Mouse (Mus musculus) midbrain, embryonic 12.5 days (tissue): ENCODE data around the gene Ncoa5. TPM values are rescaled to one million over a fixed set of nuclear protein-coding genes. Genes with fewer than 3 reads are reported as not detected.
A peak's percentile ranks its signal among the peaks of the same experiment; 100 is the strongest.

Source experiments
- ATAC-seq: fragments of 200-750 bp; cut with Nextera tagmentation; 2 replicates; pipeline ENCODE4 v1.8.0; 2017; ENCODE audit warnings: low read depth, moderate TSS enrichment, moderate library complexity; ENCODE audit not compliant: low FRiP score
- H3K27ac ChIP-seq: fragments of 300-500 bp; sonication (generic); replicated peaks from 2 replicates; pipeline ENCODE4 v1.5.1; 2016; ENCODE audit warnings: mild to moderate bottlenecking
- H3K27me3 ChIP-seq: fragments of 300-500 bp; sonication (generic); 2 replicates; pipeline ENCODE4 v1.6.1; 2016; ENCODE audit warnings: mild to moderate bottlenecking
- H3K36me3 ChIP-seq: fragments of 300-500 bp; sonication (generic); 2 replicates; pipeline ENCODE4 v1.6.1; 2016
- H3K4me1 ChIP-seq: fragments of 300-500 bp; sonication (generic); 2 replicates; pipeline ENCODE4 v1.6.1; 2016
- H3K4me2 ChIP-seq: fragments of 300-500 bp; sonication (generic); replicated peaks from 2 replicates; pipeline ENCODE4 v1.6.1; 2016; ENCODE audit warnings: mild to moderate bottlenecking, moderate library complexity
- H3K4me3 ChIP-seq: fragments of 300-500 bp; sonication (generic); 2 replicates; pipeline ENCODE4 v1.5.1; 2016; ENCODE audit warnings: mild to moderate bottlenecking
- H3K9ac ChIP-seq: fragments of 300-500 bp; sonication (generic); replicated peaks from 2 replicates; pipeline ENCODE4 v1.6.1; 2016; ENCODE audit warnings: mild to moderate bottlenecking, moderate library complexity
- H3K9me3 ChIP-seq: fragments of 300-500 bp; sonication (generic); 2 replicates; pipeline ENCODE4 v1.6.1; 2016; ENCODE audit warnings: mild to moderate bottlenecking
- WGBS: fragments of 180-500 bp; shearing (Covaris S2); methylation state at CpG from one replicate; pipeline ENCODE4 v1.1.7; 2016; 5-methylcytosine and 5-hydroxymethylcytosine counted together
- polyA plus RNA-seq: library from polyadenylated mRNA; unstranded; fragments of >200 nt; fragmentation: Nextera tagmentation; extraction: Ambion mirVana; gene quantifications from 2 replicates; pipeline ENCODE4 v1.2.1, GENCODE M21; 2016

Gene Ncoa5
- polyA plus RNA-seq, 1 experiment from 2014 or later, result 148 TPM

DNA sequence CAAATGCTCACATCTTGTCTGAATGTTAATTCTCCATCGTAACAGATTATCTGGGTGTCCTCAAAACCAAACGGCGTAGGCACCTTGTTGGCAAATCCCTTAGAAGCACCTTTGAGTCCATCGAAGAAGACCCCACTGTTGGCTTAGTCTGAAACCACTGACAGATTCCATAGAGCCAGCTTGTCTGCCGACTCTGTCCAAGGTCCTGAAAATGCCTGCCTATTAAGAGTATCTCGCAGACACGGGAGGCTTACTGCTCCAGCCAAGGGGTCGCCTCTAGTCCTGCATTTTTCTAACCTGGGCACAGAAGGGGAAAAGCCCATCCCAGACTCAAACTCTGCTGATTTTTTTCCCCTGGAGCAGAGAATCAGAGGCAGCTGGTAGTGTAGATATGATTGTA, 68.3 kb downstream of the Ncoa5 start:
- Histone ChIP-seq H3K4me2 (no peak overlapping the region), H3K4me3 (no peak overlapping the region), H3K9ac (no peak overlapping the region), H3K9me3 (no peaks in the 10 kb centered on the region), H3K27me3 (peaks cover 68% of the 10 kb centered on the region), H3K4me1 (peaks cover 67% of the 10 kb centered on the region), H3K27ac (no peak overlapping the region), H3K36me3 (no peaks in the 10 kb centered on the region)
- WGBS, result 21% methylated on average over 8 of the region's 8 CpGs
- no peak for ATAC-seq

DNA sequence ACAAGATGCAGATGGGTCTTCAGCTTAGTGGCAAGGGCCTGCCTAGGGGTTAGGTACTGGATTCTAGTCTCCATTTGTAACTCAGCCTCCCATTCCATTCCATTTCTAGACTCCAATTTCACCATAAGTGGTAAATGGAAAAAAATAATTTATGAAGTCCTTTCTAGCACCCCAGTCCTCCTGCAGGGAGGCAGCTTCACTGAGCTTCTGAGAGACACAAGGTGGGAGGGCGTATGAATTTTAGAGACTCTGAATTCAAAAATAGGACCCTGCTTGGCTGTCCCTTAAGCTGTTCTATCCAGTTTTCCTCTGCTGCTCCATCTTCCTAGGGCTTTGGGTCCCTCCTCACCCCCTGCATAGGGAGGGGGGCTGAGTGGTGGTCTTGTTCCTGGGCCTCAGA, 69.7 kb downstream of the Ncoa5 start:
- Histone ChIP-seq H3K4me1 (peaks cover 61% of the 10 kb centered on the region), H3K4me3 (no peak overlapping the region), H3K9ac (no peak overlapping the region), H3K27me3 (peaks cover 55% of the 10 kb centered on the region), H3K4me2 (peak overlapping the region; percentile 37), H3K9me3 (no peaks in the 10 kb centered on the region), H3K27ac (peak overlapping the region; percentile 76), H3K36me3 (no peaks in the 10 kb centered on the region)
- 81% methylated on average over 1 of the region's 1 CpGs for WGBS
- ATAC-seq, result no peak

- no peaks in the 10 kb centered on the region for H3K9me3 ChIP-seq
- H3K27me3 ChIP-seq, result peaks cover 48% of the 10 kb centered on the region
- ATAC-seq, result peak; percentile 35
- H3K4me3 ChIP-seq, result peak overlapping the region; percentile 3; the same call in 1 of the 2 replicates
- peak overlapping the region; percentile 37 for H3K4me2 ChIP-seq
- H3K4me1 ChIP-seq, result peaks cover 57% of the 10 kb centered on the region
- H3K36me3 ChIP-seq, result no peaks in the 10 kb centered on the region
- H3K27ac ChIP-seq, result peak overlapping the region; percentile 76
- 9% methylated on average over 8 of the region's 9 CpGs for WGBS
- H3K9ac ChIP-seq, result 0 out of 2 replicates have a peak overlapping the region, but pooled peaks have one; percentile 7
These were observed 70.3 kb downstream of the Ncoa5 start for GRCm38 (mm10) chr2:164964242-164964894.

DNA sequence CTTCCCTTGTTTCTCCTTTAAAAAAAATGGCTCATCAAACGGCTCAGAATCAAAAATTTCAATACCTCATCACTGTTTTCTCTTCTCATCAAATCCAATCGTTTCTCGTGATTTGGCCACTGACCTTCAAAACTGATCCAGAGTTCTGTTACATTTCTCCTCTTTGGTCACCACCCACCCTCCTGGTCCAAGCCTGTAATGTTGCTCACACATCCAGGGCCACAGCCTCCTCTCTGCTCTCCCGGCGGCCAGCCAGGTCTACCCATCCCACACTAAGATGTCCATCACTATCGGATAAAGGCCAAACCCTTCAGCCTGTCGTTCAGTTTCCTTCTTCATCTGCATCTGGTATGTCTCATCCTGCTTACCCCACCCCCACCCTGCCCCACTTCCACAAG, 72.5 kb downstream of the Ncoa5 start:
- peaks cover 35% of the 10 kb centered on the region for H3K4me1 ChIP-seq
- no peak overlapping the region for H3K4me2 ChIP-seq
- no peak overlapping the region for H3K4me3 ChIP-seq
- H3K27me3 ChIP-seq, result peaks cover 27% of the 10 kb centered on the region
- H3K27ac ChIP-seq, result no peak overlapping the region
- 54% methylated on average over 7 of the region's 7 CpGs for WGBS
- no peak overlapping the region for H3K9ac ChIP-seq
- no peak for ATAC-seq
- no peaks in the 10 kb centered on the region for H3K36me3 ChIP-seq
- no peaks in the 10 kb centered on the region for H3K9me3 ChIP-seq

DNA sequence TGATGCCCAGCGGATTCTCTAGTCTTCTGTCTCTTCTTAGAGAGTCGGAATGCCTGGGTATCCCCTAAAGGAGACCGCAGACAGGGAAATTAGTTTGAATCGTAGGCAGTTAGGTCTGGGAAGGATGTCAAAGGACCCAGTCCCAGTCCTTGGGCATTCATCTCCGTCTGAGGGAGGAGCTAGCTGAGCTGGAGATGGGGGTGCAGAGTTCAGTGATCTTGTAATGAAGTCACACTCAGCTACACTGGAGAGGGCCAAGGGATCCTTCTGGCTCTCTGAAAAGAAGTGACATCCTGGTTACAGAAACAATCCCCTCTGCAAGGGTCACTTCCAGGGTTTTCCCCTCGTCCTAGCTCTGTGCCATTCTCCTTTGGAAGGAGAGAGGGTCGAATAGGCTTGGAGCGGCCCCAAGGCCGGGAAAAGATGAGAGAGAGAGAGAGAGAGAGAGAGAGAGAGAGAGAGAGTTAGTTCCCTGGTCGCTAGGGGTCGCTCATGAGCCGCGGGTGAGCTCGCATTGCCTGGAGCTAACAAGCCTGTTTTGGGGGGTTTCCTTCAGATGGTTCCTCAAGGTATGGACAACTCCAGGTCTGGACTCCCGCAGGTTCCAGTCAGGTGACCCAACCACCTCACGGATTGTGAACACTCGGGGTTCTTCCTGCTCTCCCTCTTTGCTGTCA, 73.0 kb downstream of the Ncoa5 start:
- Histone ChIP-seq H3K36me3 (no peaks in the 10 kb centered on the region), H3K4me3 (peak overlapping the region; percentile 69), H3K4me1 (peaks cover 35% of the 10 kb centered on the region), H3K27me3 (peaks cover 21% of the 10 kb centered on the region), H3K9me3 (no peaks in the 10 kb centered on the region), H3K4me2 (peak overlapping the region; percentile 65), H3K27ac (0 out of 2 replicates have a peak overlapping the region, but pooled peaks have one; percentile 36), H3K9ac (peak overlapping the region; percentile 62)
- 0 out of 2 replicates have a peak, but pooled peaks have one; percentile 2 for ATAC-seq
- WGBS, result 9% methylated on average over 16 of the region's 17 CpGs

GRCm38 (mm10) chr2:164960716-164961441, 73.8 kb downstream of the Ncoa5 start, which contains the start of gene Slc12a5:
Gene Slc12a5, plus strand, starts transcription at chr2:164960802.
- WGBS, result 2% methylated on average over 45 of the region's 54 CpGs
- peak within 1 kb of the TSS; percentile 69 for H3K4me3 ChIP-seq
- ATAC-seq, result peak; percentile 57
- H3K9ac ChIP-seq, result peak within 1 kb of the TSS; percentile 62
- peak within 1 kb of the TSS; percentile 65 for H3K4me2 ChIP-seq
- peaks cover 13% of the 10 kb centered on the region for H3K27me3 ChIP-seq
- H3K4me1 ChIP-seq, result peaks cover 35% of the 10 kb centered on the region
- no peaks in the 10 kb centered on the region for H3K36me3 ChIP-seq
- H3K9me3 ChIP-seq, result no peaks in the 10 kb centered on the region
- H3K27ac ChIP-seq, result peak within 1 kb of the TSS; percentile 36; the same call in 1 of the 2 replicates

GRCm38 (mm10) chr2:164957548-164958315, 76.9 kb downstream of the Ncoa5 start:
- no peaks in the 10 kb centered on the region for H3K36me3 ChIP-seq
- no peak for ATAC-seq
- peaks cover 22% of the 10 kb centered on the region for H3K27me3 ChIP-seq
- peaks cover 20% of the 10 kb centered on the region for H3K4me1 ChIP-seq
- no peaks in the 10 kb centered on the region for H3K9me3 ChIP-seq
- WGBS, result 65% methylated on average over 9 of the region's 9 CpGs
- H3K27ac ChIP-seq, result no peak overlapping the region
- no peak overlapping the region for H3K4me3 ChIP-seq
- H3K4me2 ChIP-seq, result no peak overlapping the region
- H3K9ac ChIP-seq, result no peak overlapping the region

DNA sequence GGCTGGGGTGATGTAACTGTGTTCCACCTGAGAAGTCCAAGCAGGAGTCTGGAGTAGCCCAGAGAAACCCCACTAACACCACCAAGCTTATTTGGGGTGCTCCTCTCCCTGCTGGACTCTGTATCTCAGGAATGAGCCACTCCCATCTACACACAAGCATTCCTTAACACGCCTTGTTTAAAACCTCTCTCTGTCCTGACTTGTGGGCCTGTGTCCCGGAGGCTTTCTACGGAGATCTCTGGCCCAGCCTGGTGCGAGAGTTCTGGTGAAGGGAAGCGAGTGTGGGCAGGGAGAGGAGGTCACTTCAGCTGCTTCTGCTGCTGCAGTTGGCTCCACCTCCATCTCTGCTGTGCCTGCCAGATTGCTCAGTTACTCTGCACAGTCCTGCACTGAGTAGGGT, 78.5 kb downstream of the Ncoa5 start:
- Histone ChIP-seq H3K9me3 (no peaks in the 10 kb centered on the region), H3K4me2 (no peak overlapping the region), H3K36me3 (no peaks in the 10 kb centered on the region), H3K4me3 (no peak overlapping the region), H3K27me3 (peaks cover 38% of the 10 kb centered on the region), H3K9ac (no peak overlapping the region), H3K4me1 (peaks cover 15% of the 10 kb centered on the region), H3K27ac (no peak overlapping the region)
- no peak for ATAC-seq
- WGBS, result 82% methylated on average over 5 of the region's 5 CpGs

- no peaks in the 10 kb centered on the region for H3K9me3 ChIP-seq
- 76% methylated on average over 4 of the region's 4 CpGs for WGBS
- no peak overlapping the region for H3K4me2 ChIP-seq
- no peak overlapping the region for H3K4me3 ChIP-seq
- peaks cover 43% of the 10 kb centered on the region for H3K27me3 ChIP-seq
- H3K4me1 ChIP-seq, result peaks cover 11% of the 10 kb centered on the region; the same call in 1 of the 2 replicates
- H3K36me3 ChIP-seq, result no peaks in the 10 kb centered on the region
- no peak overlapping the region for H3K9ac ChIP-seq
- no peak for ATAC-seq
- H3K27ac ChIP-seq, result no peak overlapping the region
These were observed 78.9 kb downstream of the Ncoa5 start for GRCm38 (mm10) chr2:164955725-164956124.

- Histone ChIP-seq H3K4me1 (peaks cover 20% of the 10 kb centered on the region), H3K4me3 (no peak overlapping the region), H3K27me3 (peaks cover 68% of the 10 kb centered on the region), H3K9ac (no peak overlapping the region), H3K36me3 (no peaks in the 10 kb centered on the region), H3K27ac (no peak overlapping the region), H3K4me2 (peak overlapping the region; percentile 23; the same call in 1 of the 2 replicates), H3K9me3 (no peaks in the 10 kb centered on the region)
- peak; percentile 78 for ATAC-seq
- 1% methylated on average over 21 of the region's 21 CpGs for WGBS
These were observed 81.4 kb downstream of the Ncoa5 start for GRCm38 (mm10) chr2:164953224-164953623.

DNA sequence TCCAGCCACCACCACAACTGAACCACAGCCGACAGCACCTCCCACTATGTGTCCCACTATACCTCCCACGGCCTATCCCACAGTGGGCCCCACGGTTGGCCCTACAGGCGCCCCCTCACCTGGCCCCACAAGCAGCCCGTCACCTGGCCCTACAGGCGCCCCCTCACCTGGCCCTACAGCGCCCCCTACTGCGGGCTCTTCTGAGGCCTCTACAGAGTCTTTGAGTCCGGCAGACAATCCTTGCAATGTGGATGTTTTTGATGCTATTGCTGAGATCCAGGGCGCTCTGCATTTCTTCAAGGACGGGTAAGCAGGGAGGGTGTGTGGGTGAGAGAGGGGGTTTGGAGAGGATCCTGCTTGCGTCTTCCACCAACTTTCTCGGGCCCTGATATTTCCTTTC, 82.2 kb downstream of the Ncoa5 start:
- Histone ChIP-seq H3K4me1 (peaks cover 26% of the 10 kb centered on the region), H3K27ac (no peak overlapping the region), H3K4me3 (no peak overlapping the region), H3K9me3 (no peaks in the 10 kb centered on the region), H3K4me2 (no peak overlapping the region), H3K27me3 (peaks cover 75% of the 10 kb centered on the region), H3K9ac (no peak overlapping the region), H3K36me3 (no peaks in the 10 kb centered on the region)
- ATAC-seq, result no peak
- 39% methylated on average over 13 of the region's 13 CpGs for WGBS
